Mouse (Mus musculus): ENCODE results near the gene Pla2g7. TPM values are rescaled to one million over a fixed set of nuclear protein-coding genes. Genes with fewer than 3 reads are reported as not detected.

The Pla2g7 gene
- polyA plus RNA-seq, 1 experiment from 2014 or later, result 20.5 TPM

- no peak overlapping the region for H3K4me2 ChIP-seq (ENCODE audit: low read length)
- H3K4me1 ChIP-seq (ENCODE audit: control insufficient read depth in 2 of 2, insufficient read depth in 2 of 2, low read length in 2 of 2), result no peaks in the 10 kb centered on the region
- no peak overlapping the region for H3K9ac ChIP-seq (ENCODE audit: low read length)
- no peaks in the 10 kb centered on the region for H3K9me3 ChIP-seq (ENCODE audit: control insufficient read depth, low read length)
- ATAC-seq (ENCODE audit: insufficient number of reproducible peaks, insufficient read depth, low FRiP score, low read depth), result no peak
- no peak overlapping the region for H3K4me3 ChIP-seq (ENCODE audit: control insufficient read depth in 1 of 2, insufficient read depth in 1 of 2, low read depth in 1 of 2, low read length in 2 of 2)
- no peak overlapping the region for H3K27ac ChIP-seq (replicated peaks in 1 of 2; ENCODE audit: control insufficient read depth in 1 of 2, insufficient read depth in 1 of 2, low read depth in 2 of 2, low read length in 2 of 2)
- no peaks in the 10 kb centered on the region for H3K27me3 ChIP-seq (ENCODE audit: control insufficient read depth, insufficient read depth, low read length)
- WGBS, result 11% methylated on average over 3 of the region's 3 CpGs
- H3K36me3 ChIP-seq (ENCODE audit: control insufficient read depth, insufficient read depth, low read length), result no peaks in the 10 kb centered on the region
Measured at GRCm38 (mm10) chr17:43606704-43607103, 38.8 kb downstream of the Pla2g7 start.

DNA sequence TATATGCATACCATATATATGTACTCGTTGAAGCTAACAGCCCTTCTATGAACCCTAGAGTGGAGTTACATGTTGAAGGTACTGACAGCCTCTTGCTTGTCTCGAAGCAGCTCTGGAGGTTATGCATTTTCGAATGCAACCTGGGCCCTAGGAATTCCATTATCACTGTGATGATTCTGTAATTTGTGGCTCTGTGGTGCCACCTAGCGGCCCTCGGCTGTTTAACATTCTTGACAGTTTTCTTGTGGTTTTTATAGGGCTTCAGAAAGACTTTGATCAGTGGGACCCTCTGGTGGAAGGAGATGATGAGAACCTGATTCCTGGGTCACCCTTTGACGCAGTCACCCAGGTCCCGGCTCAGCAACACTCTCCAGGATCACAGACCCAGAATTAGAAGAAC lies 43.7 kb downstream of the Pla2g7 start:
- H3K4me1 ChIP-seq (ENCODE audit: control insufficient read depth in 2 of 2, insufficient read depth in 2 of 2, low read length in 2 of 2), result no peaks in the 10 kb centered on the region
- no peak for ATAC-seq (ENCODE audit: insufficient number of reproducible peaks, insufficient read depth, low FRiP score, low read depth)
- no peaks in the 10 kb centered on the region for H3K27me3 ChIP-seq (ENCODE audit: control insufficient read depth, insufficient read depth, low read length)
- H3K36me3 ChIP-seq (ENCODE audit: control insufficient read depth, insufficient read depth, low read length), result no peaks in the 10 kb centered on the region
- H3K4me2 ChIP-seq (ENCODE audit: low read length), result no peak overlapping the region
- WGBS, result 16% methylated on average over 7 of the region's 7 CpGs
- H3K4me3 ChIP-seq (ENCODE audit: control insufficient read depth in 1 of 2, insufficient read depth in 1 of 2, low read depth in 1 of 2, low read length in 2 of 2), result no peak overlapping the region
- no peaks in the 10 kb centered on the region for H3K9me3 ChIP-seq (ENCODE audit: control insufficient read depth, low read length)
- no peak overlapping the region for H3K9ac ChIP-seq (ENCODE audit: low read length)
- no peak overlapping the region for H3K27ac ChIP-seq (replicated peaks in 1 of 2; ENCODE audit: control insufficient read depth in 1 of 2, insufficient read depth in 1 of 2, low read depth in 2 of 2, low read length in 2 of 2)

GRCm38 (mm10) chr17:43612221-43612620 lies 44.3 kb downstream of the Pla2g7 start:
- H3K27ac ChIP-seq (replicated peaks in 1 of 2; ENCODE audit: control insufficient read depth in 1 of 2, insufficient read depth in 1 of 2, low read depth in 2 of 2, low read length in 2 of 2), result no peak overlapping the region
- no peaks in the 10 kb centered on the region for H3K4me1 ChIP-seq (ENCODE audit: control insufficient read depth in 2 of 2, insufficient read depth in 2 of 2, low read length in 2 of 2)
- WGBS, result 50% methylated on average over 3 of the region's 3 CpGs
- H3K4me2 ChIP-seq (ENCODE audit: low read length), result no peak overlapping the region
- no peak overlapping the region for H3K9ac ChIP-seq (ENCODE audit: low read length)
- no peak overlapping the region for H3K4me3 ChIP-seq (ENCODE audit: control insufficient read depth in 1 of 2, insufficient read depth in 1 of 2, low read depth in 1 of 2, low read length in 2 of 2)
- no peaks in the 10 kb centered on the region for H3K9me3 ChIP-seq (ENCODE audit: control insufficient read depth, low read length)
- ATAC-seq (ENCODE audit: insufficient number of reproducible peaks, insufficient read depth, low FRiP score, low read depth), result no peak
- no peaks in the 10 kb centered on the region for H3K27me3 ChIP-seq (ENCODE audit: control insufficient read depth, insufficient read depth, low read length)
- H3K36me3 ChIP-seq (ENCODE audit: control insufficient read depth, insufficient read depth, low read length), result no peaks in the 10 kb centered on the region

- Histone ChIP-seq H3K4me1 (ENCODE audit: control insufficient read depth in 2 of 2, insufficient read depth in 2 of 2, low read length in 2 of 2) (no peaks in the 10 kb centered on the region), H3K9ac (ENCODE audit: low read length) (no peak overlapping the region), H3K4me2 (ENCODE audit: low read length) (no peak overlapping the region), H3K27ac (replicated peaks in 1 of 2; ENCODE audit: control insufficient read depth in 1 of 2, insufficient read depth in 1 of 2, low read depth in 2 of 2, low read length in 2 of 2) (no peak overlapping the region), H3K36me3 (ENCODE audit: control insufficient read depth, insufficient read depth, low read length) (no peaks in the 10 kb centered on the region), H3K9me3 (ENCODE audit: control insufficient read depth, low read length) (no peaks in the 10 kb centered on the region), H3K4me3 (ENCODE audit: control insufficient read depth in 1 of 2, insufficient read depth in 1 of 2, low read depth in 1 of 2, low read length in 2 of 2) (no peak overlapping the region), H3K27me3 (ENCODE audit: control insufficient read depth, insufficient read depth, low read length) (no peaks in the 10 kb centered on the region)
- WGBS, result 84% methylated on average over 9 of the region's 9 CpGs
- no peak for ATAC-seq (ENCODE audit: insufficient number of reproducible peaks, insufficient read depth, low FRiP score, low read depth)
Measured at GRCm38 (mm10) chr17:43619156-43619555, 51.3 kb downstream of the Pla2g7 start.

DNA sequence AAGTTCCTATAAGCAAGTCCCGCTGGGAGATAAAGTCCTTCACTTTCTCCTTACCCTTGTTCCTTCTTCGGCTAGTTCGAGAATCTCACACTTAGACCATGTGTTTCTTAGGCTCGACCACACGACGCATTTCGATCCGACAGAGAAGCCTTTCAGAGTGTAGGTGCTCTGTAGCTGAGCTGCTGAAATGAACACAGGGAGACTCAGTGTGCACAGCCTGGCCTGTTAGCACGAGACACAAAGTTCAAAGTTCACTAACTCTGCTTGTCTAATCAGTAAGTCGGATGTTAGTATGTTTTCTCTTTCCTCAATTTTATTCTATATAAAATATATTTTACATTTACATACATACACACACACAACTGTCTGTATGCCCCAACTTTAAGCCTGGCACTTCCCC lies 54.2 kb downstream of the Pla2g7 start:
- 84% methylated on average over 10 of the region's 10 CpGs for WGBS
- no peaks in the 10 kb centered on the region for H3K9me3 ChIP-seq (ENCODE audit: control insufficient read depth, low read length)

DNA sequence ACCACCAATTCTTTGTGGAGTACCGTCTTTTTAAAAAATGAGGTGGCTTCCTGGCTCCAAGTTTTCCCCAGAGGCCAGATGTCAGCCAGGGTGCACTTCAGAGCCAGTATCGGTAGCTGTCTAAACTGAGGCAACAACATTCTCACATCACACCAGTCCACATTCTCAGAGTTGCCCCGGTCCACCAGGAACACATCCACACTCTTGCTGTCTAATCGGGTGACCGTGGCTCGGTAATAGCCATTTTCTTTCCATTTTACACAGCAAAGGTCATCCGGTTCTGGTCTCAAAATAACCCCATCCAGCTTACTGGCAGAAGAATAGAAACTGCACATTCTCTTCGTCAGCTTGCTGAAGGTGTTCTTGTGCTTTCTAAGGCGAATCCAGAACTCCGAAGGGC lies 60.3 kb downstream of the Pla2g7 start:
- Histone ChIP-seq H3K4me2 (ENCODE audit: low read length) (no peak overlapping the region), H3K9me3 (ENCODE audit: control insufficient read depth, low read length) (no peaks in the 10 kb centered on the region), H3K27ac (replicated peaks in 1 of 2; ENCODE audit: control insufficient read depth in 1 of 2, insufficient read depth in 1 of 2, low read depth in 2 of 2, low read length in 2 of 2) (no peak overlapping the region), H3K4me1 (ENCODE audit: control insufficient read depth in 2 of 2, insufficient read depth in 2 of 2, low read length in 2 of 2) (peaks cover 5 to 13% of the 10 kb centered on the region in 2 experiments; a peak in 3 of 4 replicates), H3K9ac (ENCODE audit: low read length) (no peak overlapping the region), H3K27me3 (ENCODE audit: control insufficient read depth, insufficient read depth, low read length) (peaks cover 43% of the 10 kb centered on the region), H3K4me3 (ENCODE audit: control insufficient read depth in 1 of 2, insufficient read depth in 1 of 2, low read depth in 1 of 2, low read length in 2 of 2) (no peak overlapping the region), H3K36me3 (ENCODE audit: control insufficient read depth, insufficient read depth, low read length) (no peaks in the 10 kb centered on the region)
- ATAC-seq (ENCODE audit: insufficient number of reproducible peaks, insufficient read depth, low FRiP score, low read depth), result no peak
- 87% methylated on average over 10 of the region's 10 CpGs for WGBS

More for the DNA sequence above, 54.2 kb downstream of the Pla2g7 start:
- Histone ChIP-seq H3K27ac (replicated peaks in 1 of 2; ENCODE audit: control insufficient read depth in 1 of 2, insufficient read depth in 1 of 2, low read depth in 2 of 2, low read length in 2 of 2) (no peak overlapping the region), H3K4me3 (ENCODE audit: control insufficient read depth in 1 of 2, insufficient read depth in 1 of 2, low read depth in 1 of 2, low read length in 2 of 2) (no peak overlapping the region), H3K4me1 (ENCODE audit: control insufficient read depth in 2 of 2, insufficient read depth in 2 of 2, low read length in 2 of 2) (no peaks in the 10 kb centered on the region), H3K36me3 (ENCODE audit: control insufficient read depth, insufficient read depth, low read length) (no peaks in the 10 kb centered on the region), H3K9ac (ENCODE audit: low read length) (no peak overlapping the region), H3K4me2 (ENCODE audit: low read length) (no peak overlapping the region), H3K27me3 (ENCODE audit: control insufficient read depth, insufficient read depth, low read length) (no peaks in the 10 kb centered on the region)
- ATAC-seq (ENCODE audit: insufficient number of reproducible peaks, insufficient read depth, low FRiP score, low read depth), result no peak

DNA sequence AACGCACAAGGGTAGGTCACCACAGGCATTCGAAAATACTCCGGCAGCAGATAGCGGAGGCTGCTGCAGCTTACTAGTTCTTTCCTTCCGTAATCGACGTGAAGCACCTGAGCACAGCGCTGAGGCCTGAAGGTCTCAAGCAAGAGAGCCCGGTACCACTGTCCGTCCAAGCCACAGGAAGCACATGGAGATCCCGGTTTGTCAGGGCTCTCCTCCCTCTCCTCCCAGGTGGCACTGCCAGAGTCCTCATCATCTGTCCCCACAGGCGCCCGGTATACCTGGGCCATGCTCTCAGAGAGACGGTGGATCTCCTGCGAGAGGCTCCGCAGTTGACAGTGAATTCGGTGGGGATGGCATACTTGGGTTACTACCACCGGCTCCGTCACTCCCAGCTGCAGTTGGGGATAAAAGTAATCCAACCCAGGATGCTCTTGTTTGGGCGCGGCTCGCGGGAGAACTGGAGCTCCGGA lies 61.2 kb downstream of the Pla2g7 start:
- H3K4me1 ChIP-seq (ENCODE audit: control insufficient read depth in 2 of 2, insufficient read depth in 2 of 2, low read length in 2 of 2), result peaks cover 5 to 13% of the 10 kb centered on the region in 2 experiments; a peak in 3 of 4 replicates
- H3K9ac ChIP-seq (ENCODE audit: low read length), result peak overlapping the region; percentile 58; the same call in 1 of the 2 replicates
- WGBS, result 25% methylated on average over 24 of the region's 24 CpGs
- H3K27me3 ChIP-seq (ENCODE audit: control insufficient read depth, insufficient read depth, low read length), result peaks cover 43% of the 10 kb centered on the region
- peak overlapping the region; percentile 17 to 41; a peak in 3 of 4 replicates for H3K4me3 ChIP-seq (ENCODE audit: control insufficient read depth in 1 of 2, insufficient read depth in 1 of 2, low read depth in 1 of 2, low read length in 2 of 2)
- no peaks in the 10 kb centered on the region for H3K36me3 ChIP-seq (ENCODE audit: control insufficient read depth, insufficient read depth, low read length)
- no peaks in the 10 kb centered on the region for H3K9me3 ChIP-seq (ENCODE audit: control insufficient read depth, low read length)
- no peak for ATAC-seq (ENCODE audit: insufficient number of reproducible peaks, insufficient read depth, low FRiP score, low read depth)
- no peak overlapping the region for H3K27ac ChIP-seq (replicated peaks in 1 of 2; ENCODE audit: control insufficient read depth in 1 of 2, insufficient read depth in 1 of 2, low read depth in 2 of 2, low read length in 2 of 2)
- peak overlapping the region; percentile 83 for H3K4me2 ChIP-seq (ENCODE audit: low read length)

All from heart, embryonic 14.5 days (tissue).